Mouse (Mus musculus) granulocyte monocyte progenitor cell, adult 5-6 weeks (primary cell): ENCODE measurements around the gene Rac2. TPM values are rescaled to one million over a fixed set of nuclear protein-coding genes. Genes with fewer than 3 reads are reported as not detected.
A peak's percentile ranks its signal among the peaks of the same experiment; 100 is the strongest.

Experiments
- ATAC-seq: replicated peaks from 2 replicates; pipeline ENCODE4 v1.8.0; 2016; ENCODE audit warnings: mild to moderate bottlenecking, moderate TSS enrichment, inconsistent platforms; ENCODE audit not compliant: poor library complexity, severe bottlenecking
- total RNA-seq, 2 experiments: library from RNA; stranded (forward) in 1 of 2; stranded (reverse) in 1 of 2; fragments of 200-712, 200-1000 nt in 1 of 2; fragments of >200 nt in 1 of 2; fragmentation: Nextera tagmentation in 1 of 2; gene quantifications; 2 replicates each; pipeline ENCODE4 v1.2.3; 2014 to 2017

The Rac2 gene
- total RNA-seq, 2 experiments from 2014 or later, result 94.7 to 325 TPM

DNA sequence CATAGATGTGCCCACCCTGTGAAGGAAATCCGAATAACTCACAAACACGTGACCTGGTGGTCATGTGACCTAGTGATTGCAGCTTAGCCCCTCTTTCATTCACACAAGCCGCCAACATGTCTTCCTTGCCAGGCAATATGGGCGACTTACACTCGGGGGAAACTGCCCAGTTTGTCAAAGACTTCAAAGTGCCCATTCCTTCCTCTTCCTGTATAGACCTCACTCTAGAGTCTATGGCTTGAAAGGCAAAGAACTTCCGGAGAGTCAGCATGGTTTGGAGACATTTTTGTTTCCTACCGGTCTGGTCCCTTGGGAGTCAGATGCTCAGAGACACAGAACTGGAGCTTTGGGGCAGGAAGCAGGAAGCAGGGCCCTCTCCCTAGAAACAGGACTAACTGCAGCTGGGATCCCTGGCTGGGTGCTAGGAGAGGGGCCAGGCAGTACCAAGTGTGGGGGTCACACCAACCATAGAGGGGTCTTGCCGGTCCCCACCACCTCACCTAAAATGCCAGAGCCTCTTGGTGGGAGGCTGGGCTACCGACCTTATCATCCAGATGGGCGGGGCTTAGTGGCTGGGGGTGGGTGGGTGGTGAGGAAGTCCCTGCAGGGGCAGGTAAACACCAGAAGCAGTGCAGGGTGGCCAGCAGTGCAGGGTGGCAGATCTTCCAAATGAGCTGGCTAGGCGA is 43.7 kb downstream of the Rac2 start:
- ATAC-seq, result no peak

DNA sequence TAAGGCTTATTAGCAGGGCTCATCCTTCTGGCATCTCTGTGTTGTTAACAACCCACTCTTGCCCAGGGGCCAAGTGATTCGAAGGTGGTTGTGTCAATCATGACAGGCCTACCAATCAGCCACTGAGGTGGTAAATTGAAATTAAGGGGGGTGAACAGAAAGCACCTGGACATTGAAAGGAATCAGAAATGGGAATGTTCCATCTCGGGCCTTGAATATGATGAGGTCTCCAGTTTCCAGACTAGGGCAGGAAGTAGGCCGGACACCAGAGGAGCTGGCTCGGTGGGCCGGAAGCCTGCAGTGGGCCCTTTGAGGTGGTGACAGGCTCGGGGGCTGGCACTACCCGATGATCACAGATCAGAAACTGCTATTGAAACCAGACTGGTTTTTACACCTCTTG is 44.6 kb downstream of the Rac2 start:
- ATAC-seq, result no peak

DNA sequence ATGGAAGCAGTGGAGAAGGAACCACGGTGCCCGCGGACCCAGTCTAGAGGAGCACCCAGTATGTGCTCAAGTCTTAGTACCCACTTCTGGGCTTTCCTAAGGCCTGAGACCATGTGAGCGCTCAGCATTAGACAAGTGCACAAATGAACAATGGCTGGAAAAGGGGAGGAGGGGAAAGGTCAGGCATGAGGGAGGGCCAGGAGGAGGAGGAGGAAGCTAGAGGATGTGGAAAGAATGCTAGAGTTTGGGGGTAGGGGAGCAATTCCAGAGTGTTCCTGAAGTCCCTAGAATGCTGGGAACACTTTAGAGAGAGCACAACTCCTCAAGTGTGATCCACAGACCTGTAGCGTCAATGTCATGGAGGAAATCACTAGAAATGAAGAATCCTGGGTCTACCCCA is 48.4 kb downstream of the Rac2 start:
- no peak for ATAC-seq

DNA sequence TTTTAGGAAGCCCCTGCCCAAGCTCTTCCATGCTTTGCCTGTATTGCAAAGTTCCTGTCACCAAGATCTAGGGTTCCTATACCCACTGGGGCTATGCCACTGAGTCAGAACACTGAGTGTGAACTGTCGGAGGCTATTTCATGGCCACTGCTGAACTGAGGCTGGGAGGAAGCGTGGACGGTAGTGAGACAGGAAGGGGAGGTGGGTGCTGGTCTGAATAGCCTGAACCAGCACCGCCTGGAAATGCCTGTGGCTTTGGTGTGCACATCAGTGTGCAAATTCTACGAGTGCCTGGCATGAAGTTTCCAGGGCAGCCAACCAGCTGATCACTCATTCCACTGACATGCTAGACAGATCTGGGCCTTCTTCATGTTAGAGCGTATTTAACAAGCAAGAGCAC is 50.7 kb downstream of the Rac2 start:
- ATAC-seq, result no peak

DNA sequence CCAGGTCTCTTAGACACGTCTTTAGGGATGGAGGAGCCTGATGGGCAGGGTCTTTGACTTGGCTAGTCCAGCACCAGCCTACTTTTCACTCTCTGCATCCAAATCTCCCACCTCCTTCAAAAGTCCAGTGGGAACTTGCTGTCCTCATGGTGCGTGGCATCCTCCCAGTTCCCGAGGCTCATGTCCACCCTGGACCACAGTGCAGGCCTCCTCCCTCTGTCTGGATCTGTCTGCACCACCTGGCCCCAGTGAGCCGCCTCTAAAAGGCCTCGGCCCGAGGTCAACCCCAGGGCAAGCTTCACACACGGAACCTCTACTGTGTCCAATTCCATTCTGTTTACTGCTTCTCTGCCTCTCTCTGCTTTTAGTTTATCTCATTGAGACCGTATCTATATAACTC is 51.3 kb downstream of the Rac2 start:
- no peak for ATAC-seq

DNA sequence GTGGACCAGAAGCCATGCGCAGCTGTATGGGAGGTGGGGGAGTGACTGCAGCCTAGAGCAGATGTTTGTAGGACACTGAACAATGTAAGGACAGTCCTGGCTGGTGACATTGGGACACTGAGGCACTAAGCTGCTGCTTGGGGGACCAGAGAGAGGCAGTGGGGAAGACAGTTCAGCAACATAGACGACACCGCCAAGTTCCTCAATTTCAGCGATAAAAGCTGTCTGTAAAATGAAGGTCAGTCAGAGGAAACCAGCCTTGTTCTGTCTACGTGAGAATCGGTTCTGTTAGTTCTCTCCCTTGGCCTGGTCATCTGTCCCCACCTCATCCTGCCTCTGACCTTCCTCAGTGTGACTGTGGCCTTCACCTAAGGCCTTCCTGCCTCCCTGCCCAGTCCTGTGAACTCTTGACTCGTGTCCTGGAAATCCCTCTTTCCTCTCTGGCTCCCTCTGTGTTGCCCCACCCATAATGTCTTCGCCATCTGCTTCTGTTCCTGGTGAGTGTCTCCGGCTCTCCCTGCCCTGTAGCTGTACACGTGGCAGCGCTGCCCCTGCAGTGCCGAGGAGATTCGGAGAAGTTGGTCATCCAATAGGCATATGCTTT is 52.4 kb downstream of the Rac2 start:
- peak; percentile 18 for ATAC-seq

DNA sequence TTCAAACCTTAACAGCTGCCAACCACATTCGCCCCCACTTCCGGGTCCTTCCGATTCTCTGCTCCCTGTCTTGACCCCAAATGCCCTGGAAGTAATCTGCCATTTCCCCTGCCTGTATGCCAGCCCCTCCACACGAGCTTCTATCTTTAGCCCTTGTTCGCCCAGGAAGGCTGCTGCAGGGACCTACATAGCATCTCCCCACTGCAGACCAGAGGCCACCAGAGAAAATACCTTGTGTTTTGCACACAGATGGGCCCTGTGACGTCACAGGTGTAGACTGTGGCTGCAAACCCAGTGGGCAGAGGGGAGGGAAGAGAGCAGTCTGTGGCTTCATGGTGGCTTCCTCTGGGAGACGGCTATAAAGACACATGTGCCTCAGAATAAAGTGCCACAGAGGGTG is 54.4 kb downstream of the Rac2 start:
- no peak for ATAC-seq

DNA sequence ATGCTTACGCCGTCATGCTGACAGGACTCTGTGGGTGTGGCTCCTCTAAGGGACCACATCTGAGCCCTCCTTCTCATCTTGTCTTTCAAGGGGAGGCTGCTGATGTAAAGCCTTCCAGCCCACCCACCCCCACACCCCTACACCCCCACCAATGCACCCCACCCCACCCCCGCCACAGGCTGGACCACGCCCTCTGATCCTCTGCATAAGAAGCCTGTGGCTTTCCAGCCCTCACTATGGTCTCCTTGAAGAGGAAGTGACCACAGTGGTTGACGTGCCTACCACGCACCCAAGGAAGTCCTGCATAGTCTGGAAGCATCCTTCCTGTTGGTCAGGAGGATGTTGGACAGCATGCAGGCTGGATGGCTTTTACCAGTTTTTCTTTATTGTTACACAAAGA is 56.8 kb downstream of the Rac2 start:
- ATAC-seq, result peak; percentile 62; the same call in 1 of the 2 replicates

DNA sequence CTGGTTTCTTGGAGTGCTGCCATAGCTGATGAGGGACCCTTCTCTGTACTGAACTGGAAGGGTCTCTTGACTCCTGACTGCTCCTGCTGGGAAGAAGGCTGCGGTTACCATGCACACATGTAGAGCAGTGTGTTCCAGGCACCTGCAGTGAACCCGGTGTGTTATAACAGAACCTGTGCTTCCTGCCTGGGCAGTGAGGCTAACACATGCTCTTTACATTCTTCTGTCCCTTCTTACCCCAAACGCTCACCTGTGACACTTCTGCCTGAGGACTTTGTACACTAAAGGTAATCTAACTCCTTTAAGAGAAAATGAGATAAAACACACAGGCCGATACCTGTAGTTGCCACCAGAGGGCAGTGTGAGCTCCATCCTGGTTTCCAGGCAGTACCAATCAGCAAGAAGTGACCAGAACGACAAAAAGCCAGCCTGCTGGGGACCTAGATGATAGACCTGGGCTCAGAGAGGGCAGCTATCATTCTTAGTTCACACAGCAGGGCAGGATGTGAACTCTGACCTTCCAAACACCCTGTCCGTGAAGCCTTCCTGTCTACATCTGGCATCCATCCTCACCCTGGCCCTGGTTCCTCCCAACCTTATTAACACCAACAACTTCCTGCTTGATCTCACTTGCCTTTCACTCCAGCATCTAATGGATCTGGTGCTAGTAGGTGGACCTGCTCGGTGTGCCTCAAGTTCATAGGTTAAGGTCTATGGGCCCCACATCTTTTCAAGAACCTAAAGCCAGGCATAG is 58.0 kb downstream of the Rac2 start:
- peak; percentile 39 for ATAC-seq

DNA sequence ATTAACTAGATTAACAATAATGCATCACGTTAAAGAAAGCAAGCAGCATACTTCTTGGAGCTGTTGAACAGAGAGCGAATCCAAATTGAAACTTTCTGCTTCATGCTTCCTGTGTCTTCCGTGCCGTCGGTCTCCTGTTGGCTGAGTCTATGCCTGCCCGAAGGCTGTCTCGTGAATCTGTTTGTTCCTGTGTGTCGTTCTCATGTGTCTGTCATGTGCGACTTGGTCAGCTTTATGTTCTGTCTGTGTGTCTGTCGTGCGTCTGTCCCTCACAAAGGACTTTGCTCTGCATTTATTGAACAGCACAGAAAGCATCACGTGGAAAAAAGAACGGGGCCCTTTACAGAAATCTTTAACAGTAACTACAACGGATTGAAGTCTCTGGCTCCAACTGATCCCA is 59.6 kb downstream of the Rac2 start:
- ATAC-seq, result no peak

DNA sequence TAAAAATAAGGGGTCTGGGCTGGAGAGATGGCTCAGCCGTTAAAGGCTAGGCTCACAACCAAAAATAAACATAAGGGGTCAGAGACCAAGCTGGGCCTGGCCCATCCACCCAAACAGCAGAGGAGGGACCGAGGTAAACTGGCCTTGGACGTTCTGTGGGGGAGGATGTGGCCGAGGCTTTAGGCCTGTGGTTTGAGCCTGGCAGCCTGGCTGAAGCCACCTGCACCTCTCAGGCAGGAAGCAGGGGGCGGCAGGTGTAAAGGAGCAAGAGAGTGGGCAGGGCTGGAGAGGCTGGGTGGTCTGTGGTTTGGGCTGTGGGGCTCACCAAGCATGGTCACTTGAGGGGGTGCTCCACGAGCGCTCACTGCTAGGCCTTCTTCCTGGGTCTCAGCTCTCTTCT is 60.6 kb downstream of the Rac2 start:
- ATAC-seq, result no peak

DNA sequence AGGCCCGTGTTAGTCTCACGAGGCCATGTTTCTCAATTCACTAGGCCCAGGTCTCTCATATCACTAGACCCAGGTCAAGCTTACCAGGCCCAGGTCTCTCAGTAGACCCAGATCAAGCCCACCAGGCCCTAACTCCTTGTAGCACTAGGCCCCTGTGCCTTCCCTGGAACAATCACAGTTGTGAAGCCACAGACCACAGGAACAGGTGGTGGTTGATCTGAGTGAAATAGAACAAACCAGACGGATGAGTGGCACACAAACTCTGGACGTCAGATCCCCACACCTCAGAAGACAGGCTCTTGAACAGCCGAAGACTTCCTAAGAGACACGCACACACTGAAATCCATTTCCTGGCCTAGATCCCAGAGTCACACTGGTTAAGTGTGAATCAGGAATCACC is 61.8 kb downstream of the Rac2 start:
- no peak for ATAC-seq

DNA sequence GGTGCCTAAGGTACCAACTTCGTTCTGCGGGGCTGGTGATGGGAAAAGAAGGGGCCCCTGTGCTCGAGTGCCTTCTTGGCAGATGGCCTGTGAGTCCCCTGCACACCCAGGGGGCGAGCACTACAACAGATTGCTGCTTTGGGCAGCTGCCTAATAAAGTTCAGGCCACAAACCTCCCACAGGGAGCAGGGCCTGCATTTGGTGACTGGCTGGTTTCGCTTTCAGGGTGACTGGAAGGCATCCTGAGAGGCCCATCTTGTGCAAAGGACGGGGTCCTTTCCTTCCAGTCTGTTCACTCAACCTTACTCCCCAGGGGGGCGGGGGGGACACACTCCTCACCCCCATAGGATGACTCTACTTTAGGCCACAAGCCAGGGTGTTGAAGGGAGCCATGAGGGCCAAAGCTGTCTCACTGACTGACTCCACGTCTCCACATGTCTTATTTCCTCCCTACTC is 62.4 kb downstream of the Rac2 start:
- no peak for ATAC-seq

DNA sequence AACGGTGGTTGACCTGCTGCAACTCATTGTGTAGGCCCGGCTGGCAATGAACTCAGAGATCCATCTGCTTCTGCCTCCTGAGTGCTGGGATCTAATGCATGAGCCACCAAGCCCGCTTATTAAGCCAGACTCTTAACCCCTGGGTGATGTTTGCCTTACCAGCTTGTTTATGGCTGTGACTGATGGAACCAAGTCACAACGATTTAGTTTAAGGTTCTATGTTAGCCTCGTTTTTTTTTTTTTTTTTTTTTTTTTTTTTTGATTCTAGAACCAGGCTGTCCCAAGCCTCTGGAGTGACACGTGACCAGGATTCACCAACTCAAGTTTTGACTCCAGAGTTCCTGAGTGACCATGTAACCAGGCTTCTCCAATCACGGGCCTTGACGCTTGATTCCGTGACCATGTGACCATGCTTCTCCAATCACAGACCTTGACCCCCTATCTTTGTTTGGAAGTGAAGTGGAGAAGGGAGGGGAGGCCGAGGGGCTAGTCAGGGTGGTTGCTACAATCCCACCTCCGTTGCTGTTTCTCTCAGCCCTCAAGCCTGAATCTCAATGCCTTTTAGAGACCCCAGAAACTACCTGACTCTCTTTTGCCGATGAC is 63.2 kb downstream of the Rac2 start:
- ATAC-seq, result no peak

Other genes starting within 250 kb of the Rac2 start
- 90.5 and 114 TPM in 2 replicates for gene Csf2rb, start 247.0 kb downstream of the Rac2 start, total RNA-seq (2014; fragmentation: Nextera tagmentation)
- gene Csf2rb, start 247.0 kb downstream of the Rac2 start, total RNA-seq (2017), result 57.3 and 137 TPM in 2 replicates
- not detected in 2 replicates for gene Tex33, start 176.9 kb downstream of the Rac2 start, total RNA-seq (2014; fragmentation: Nextera tagmentation)
- gene Tex33, start 176.9 kb downstream of the Rac2 start, total RNA-seq (2017), result not detected in 2 replicates
- 18.7 and 29.9 TPM in 2 replicates for gene Tst, start 166.9 kb downstream of the Rac2 start, total RNA-seq (2014; fragmentation: Nextera tagmentation)
- 12.6 and 16.5 TPM in 2 replicates for gene Tst, start 166.9 kb downstream of the Rac2 start, total RNA-seq (2017)
- 8.4 and 9.1 TPM in 2 replicates for gene Mpst, start 166.4 kb downstream of the Rac2 start, total RNA-seq (2014; fragmentation: Nextera tagmentation)
- gene Mpst, start 166.4 kb downstream of the Rac2 start, total RNA-seq (2017), result 26.2 and 30.2 TPM in 2 replicates
- 13.0 and 27.4 TPM in 2 replicates for gene Kctd17, start 144.2 kb downstream of the Rac2 start, total RNA-seq (2014; fragmentation: Nextera tagmentation)
- gene Kctd17, start 144.2 kb downstream of the Rac2 start, total RNA-seq (2017), result 8.3 and 15.4 TPM in 2 replicates
- gene Tmprss6, start 104.1 kb downstream of the Rac2 start, total RNA-seq (2014; fragmentation: Nextera tagmentation), result not detected in 2 replicates
- not detected in 2 replicates for gene Tmprss6, start 104.1 kb downstream of the Rac2 start, total RNA-seq (2017)
- gene Il2rb, start 77.5 kb downstream of the Rac2 start, total RNA-seq (2014; fragmentation: Nextera tagmentation), result not detected in 2 replicates
- not detected in 2 replicates for gene Il2rb, start 77.5 kb downstream of the Rac2 start, total RNA-seq (2017)
- 8.1 and 9.1 TPM in 2 replicates for gene C1qtnf6, start 41.4 kb downstream of the Rac2 start, total RNA-seq (2014; fragmentation: Nextera tagmentation)
- 1.0 and 1.5 TPM in 2 replicates for gene C1qtnf6, start 41.4 kb downstream of the Rac2 start, total RNA-seq (2017)
- gene Sstr3, start 28.1 kb downstream of the Rac2 start, total RNA-seq (2014; fragmentation: Nextera tagmentation), result not detected in 2 replicates
- gene Sstr3, start 28.1 kb downstream of the Rac2 start, total RNA-seq (2017), result not detected in 2 replicates
- gene Cyth4, start 24.3 kb upstream of the Rac2 start, total RNA-seq (2014; fragmentation: Nextera tagmentation), result 62.3 and 66.3 TPM in 2 replicates
- gene Cyth4, start 24.3 kb upstream of the Rac2 start, total RNA-seq (2017), result 46.0 and 60.5 TPM in 2 replicates
- gene Elfn2, start 146.0 kb upstream of the Rac2 start, total RNA-seq (2014; fragmentation: Nextera tagmentation), result not detected in 2 replicates
- not detected in 2 replicates for gene Elfn2, start 146.0 kb upstream of the Rac2 start, total RNA-seq (2017)
- gene Mfng, start 200.7 kb upstream of the Rac2 start, total RNA-seq (2014; fragmentation: Nextera tagmentation), result 31.2 and 34.9 TPM in 2 replicates
- 4.5 and 8.2 TPM in 2 replicates for gene Mfng, start 200.7 kb upstream of the Rac2 start, total RNA-seq (2017)
- gene Card10, start 230.3 kb upstream of the Rac2 start, total RNA-seq (2014; fragmentation: Nextera tagmentation), result not detected in 2 replicates
- 0.22 TPM in 1 of 2 replicates, not detected in the other for gene Card10, start 230.3 kb upstream of the Rac2 start, total RNA-seq (2017)